Mouse (Mus musculus) small intestine, adult 2 months (tissue): ENCODE results near the gene Gm9918. TPM values are rescaled to one million over a fixed set of nuclear protein-coding genes. Genes with fewer than 3 reads are reported as not detected.

Experiments used
- H3K27ac ChIP-seq: fragments of 200-500 bp; 2 replicates; pipeline ENCODE4 v1.5.1; 2012; ENCODE audit warnings: low read depth, low read length, control low read depth, inconsistent platforms; ENCODE audit not compliant: insufficient read depth
- H3K27me3 ChIP-seq: fragments of 200-500 bp; 2 replicates; pipeline ENCODE4 v1.6.1; 2012; ENCODE audit warnings: mild to moderate bottlenecking, moderate library complexity, low read length, inconsistent platforms; ENCODE audit not compliant: control insufficient read depth, insufficient read depth
- H3K36me3 ChIP-seq: fragments of 200-500 bp; 2 replicates; pipeline ENCODE4 v1.6.1; 2012; ENCODE audit warnings: mild to moderate bottlenecking, low read length, control low read depth, inconsistent platforms; ENCODE audit not compliant: control insufficient read depth, insufficient read depth
- H3K4me1 ChIP-seq: fragments of 200-500 bp; 2 replicates; pipeline ENCODE4 v1.6.1; 2012; ENCODE audit warnings: low read length, inconsistent platforms, mixed read lengths; ENCODE audit not compliant: control insufficient read depth, insufficient read depth, insufficient read length
- H3K4me3 ChIP-seq: fragments of 200-500 bp; 2 replicates; pipeline ENCODE4 v1.5.1; 2012; ENCODE audit warnings: low read depth, mild to moderate bottlenecking, control low read depth, inconsistent platforms, low read length, moderate library complexity
- CTCF ChIP-seq: fragments of 200-500 bp; IDR thresholded peaks from 2 replicates; pipeline ENCODE4 v1.5.1; 2012; ENCODE audit warnings: low read depth, mild to moderate bottlenecking, control low read depth, inconsistent platforms, low read length, moderate library complexity, mixed read lengths; ENCODE audit not compliant: insufficient replicate concordance, insufficient read length; ENCODE audit errors: extremely low read depth
- POLR2A ChIP-seq: fragments of 200-500 bp; IDR thresholded peaks from 2 replicates; pipeline ENCODE4 v1.6.1; 2012; ENCODE audit warnings: low read depth, mild to moderate bottlenecking, control low read depth, inconsistent platforms, low read length, moderate library complexity
- WGBS: fragments of 180-500 bp; shearing (Covaris S2); methylation state at CpG from one replicate; pipeline ENCODE4 v1.1.7; 2018; 5-methylcytosine and 5-hydroxymethylcytosine counted together
- polyA plus RNA-seq: library from polyadenylated mRNA; depleted of rRNA; stranded (reverse); fragments of >200 nt; gene quantifications from 2 replicates; pipeline ENCODE4 v1.2.3, GENCODE M21; 2012

Gm9918 gene
- polyA plus RNA-seq, 1 experiment = not detected

DNA sequence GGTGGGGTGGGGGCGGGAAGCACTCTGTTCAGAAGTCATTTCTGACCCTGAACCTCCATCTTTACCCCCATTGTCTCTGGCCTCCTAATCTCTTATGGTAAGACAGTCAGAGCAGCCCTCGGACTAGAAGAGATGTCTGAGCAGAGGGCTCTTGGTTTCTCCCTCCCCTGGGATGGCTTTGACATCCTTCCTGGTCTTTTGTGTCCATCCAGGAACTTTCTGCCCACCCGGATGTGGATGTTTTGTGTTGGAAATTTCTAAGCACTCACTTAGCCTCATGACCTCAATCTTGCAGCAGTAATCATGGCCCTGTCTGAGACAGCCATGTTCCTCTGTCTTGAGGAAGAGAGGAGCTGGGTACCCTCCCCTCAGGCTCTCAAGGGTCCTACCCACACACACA, 1.1 kb downstream of the Gm9918 start:
- Histone ChIP-seq H3K27me3 (peaks cover 14% of the 10 kb centered on the region; the same call in 1 of the 2 replicates), H3K4me3 (no peak overlapping the region), H3K4me1 (no peaks in the 10 kb centered on the region), H3K36me3 (no peaks in the 10 kb centered on the region), H3K27ac (no peak overlapping the region)
- no peak for TF ChIP-seq CTCF
- TF ChIP-seq POLR2A = no peak
- 50% methylated on average over 3 of the region's 3 CpGs for WGBS

DNA sequence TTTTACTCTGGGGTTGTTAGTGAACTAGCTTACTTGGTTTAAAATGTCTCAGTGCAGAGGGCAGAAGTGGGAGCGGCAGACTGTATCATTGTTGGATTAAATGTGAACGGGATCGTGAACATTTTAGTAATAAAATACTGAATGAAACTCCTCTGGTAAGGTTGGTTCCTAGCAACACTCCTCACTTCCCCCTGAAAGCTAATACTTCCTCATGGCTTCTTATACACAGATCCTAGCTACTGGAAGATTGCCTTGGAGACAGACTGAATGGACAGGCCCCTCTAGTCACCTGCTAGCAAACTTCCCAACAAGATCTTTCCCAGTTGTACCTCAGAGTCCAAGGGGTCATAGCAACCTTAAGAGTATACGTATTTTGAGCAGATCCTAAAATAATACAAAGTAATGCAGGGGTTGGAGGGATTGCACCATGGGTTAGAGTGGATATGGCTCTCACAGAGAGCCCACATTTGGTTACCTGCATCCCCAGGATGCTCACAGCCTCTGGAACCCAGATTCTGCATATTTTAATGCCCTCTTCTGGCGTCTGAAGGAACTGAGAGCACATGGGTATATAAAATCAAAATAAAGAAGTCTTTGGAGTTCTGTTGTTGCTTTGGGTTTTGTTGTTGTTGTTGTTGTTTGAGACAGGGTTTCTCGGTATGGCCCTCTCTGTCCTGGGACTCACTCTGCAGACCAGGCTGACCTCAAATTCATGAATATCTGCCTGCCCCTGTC, 3.8 kb downstream of the Gm9918 start:
- Histone ChIP-seq H3K4me1 (peaks cover 5% of the 10 kb centered on the region; the same call in 1 of the 2 replicates), H3K4me3 (no peak overlapping the region), H3K36me3 (no peaks in the 10 kb centered on the region), H3K27ac (no peak overlapping the region), H3K27me3 (peaks cover 14% of the 10 kb centered on the region; the same call in 1 of the 2 replicates)
- TF ChIP-seq POLR2A = no peak
- TF ChIP-seq CTCF = no peak
- WGBS = 68% methylated on average over 6 of the region's 6 CpGs

DNA sequence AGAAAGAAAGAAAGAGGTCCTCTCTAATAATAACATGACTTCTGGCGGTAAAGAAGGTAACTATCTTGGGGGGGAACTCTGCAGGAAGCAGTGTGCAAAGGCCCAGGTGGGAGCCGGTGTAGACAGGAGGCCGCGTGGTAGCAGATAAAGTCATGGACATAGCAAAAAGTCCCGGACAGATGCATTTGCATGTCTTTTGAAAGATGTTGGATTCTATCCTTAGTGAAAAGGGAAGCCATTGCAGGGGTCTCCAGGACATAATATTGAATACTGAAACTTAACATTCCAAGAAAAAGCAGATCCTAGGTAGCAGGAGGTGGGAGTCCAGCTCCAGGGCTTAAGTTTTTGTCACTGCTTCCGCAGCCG, 8.3 kb downstream of the Gm9918 start:
- 40% methylated on average over 7 of the region's 7 CpGs for WGBS
- H3K4me1 ChIP-seq = peaks cover 14% of the 10 kb centered on the region

DNA sequence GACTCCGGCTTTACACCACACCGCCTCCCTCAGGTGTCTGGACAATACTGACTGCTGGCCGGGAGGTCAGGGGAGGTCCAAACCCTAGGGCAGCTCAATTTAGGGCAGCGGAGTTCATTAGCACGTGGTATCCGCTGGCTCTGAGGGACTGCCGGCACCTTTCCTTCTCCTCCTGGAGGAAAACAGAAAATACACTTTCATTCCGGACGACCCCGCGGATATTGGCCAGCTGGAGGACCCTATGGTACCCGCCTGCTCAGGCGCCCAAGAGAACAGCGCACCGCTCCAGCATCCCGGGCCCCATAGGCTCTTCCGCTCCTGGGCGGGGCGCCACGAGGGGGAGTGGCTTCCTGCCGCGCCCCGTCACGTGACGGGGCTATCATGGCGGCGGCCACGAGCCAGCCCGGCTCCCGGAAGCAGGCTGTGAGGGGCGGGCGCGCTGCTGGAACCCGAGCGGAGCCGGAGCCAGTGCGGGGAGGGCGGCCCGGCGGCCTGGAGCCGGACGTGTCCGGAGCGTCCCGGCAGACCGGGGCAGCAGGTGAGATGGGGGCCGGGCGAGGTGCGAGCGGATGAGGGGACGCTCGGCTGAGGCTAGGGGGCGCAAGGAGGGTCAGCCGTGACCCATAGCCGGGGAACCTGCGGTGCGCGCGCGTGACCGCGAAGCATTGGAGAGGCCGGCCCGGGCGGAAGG, 8.9 kb downstream of the Gm9918 start, which contains the start of gene Mfsd5:
Gene Mfsd5 (plus strand): TSS at position 363 of the 691 bp plus-strand sequence.
- WGBS = under 1% methylated on average over 65 of the region's 65 CpGs
- peaks cover 14% of the 10 kb centered on the region for H3K4me1 ChIP-seq
- no peaks in the 10 kb centered on the region for H3K27me3 ChIP-seq
- H3K4me3 ChIP-seq = peak within 1 kb of the TSS; percentile 96
- TF ChIP-seq POLR2A (peak; percentile 75), CTCF (no peak)
- H3K36me3 ChIP-seq = peaks cover 5% of the 10 kb centered on the region
- H3K27ac ChIP-seq = peak within 1 kb of the TSS; percentile 43

More for the DNA sequence above, 8.3 kb downstream of the Gm9918 start:
- TF ChIP-seq CTCF = no peak
- H3K27ac ChIP-seq = no peak overlapping the region; the same call in 1 of the 2 replicates
- H3K4me3 ChIP-seq = peak overlapping the region; percentile 96
- no peaks in the 10 kb centered on the region for H3K27me3 ChIP-seq
- H3K36me3 ChIP-seq = peaks cover 5% of the 10 kb centered on the region

DNA sequence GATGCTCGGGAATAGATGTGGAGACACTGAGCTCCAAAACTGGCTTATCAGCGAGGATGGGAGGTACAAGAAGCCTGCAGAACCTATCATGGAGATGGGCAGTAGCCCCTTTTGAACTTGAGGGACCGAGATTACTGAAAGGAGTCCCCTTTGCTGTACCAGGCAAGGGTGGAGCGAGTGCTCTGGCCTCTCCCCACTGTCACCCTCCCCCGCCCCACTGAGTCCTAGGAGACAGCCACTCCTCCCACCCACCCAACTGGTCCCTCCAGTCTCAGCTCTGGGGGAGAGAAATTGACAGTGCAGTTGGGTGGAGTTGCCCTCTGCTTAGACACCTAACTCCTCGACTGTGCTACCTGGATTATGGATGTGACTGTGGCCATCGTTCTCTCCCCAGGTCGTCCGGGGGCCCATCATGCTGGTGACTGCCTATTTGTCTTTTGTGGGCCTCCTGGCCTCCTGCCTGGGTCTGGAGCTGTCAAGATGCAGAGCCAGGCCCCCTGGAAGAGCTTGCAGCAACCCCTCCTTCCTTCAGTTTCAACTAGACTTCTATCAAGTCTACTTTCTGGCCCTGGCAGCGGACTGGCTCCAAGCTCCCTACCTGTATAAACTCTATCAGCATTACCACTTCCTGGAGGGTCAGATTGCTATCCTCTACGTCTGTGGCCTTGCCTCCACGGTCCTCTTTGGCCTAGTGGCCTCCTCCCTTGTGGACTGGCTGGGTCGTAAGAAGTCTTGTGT, 9.6 kb downstream of the Gm9918 start:
- peak overlapping the region; percentile 43; the same call in 1 of the 2 replicates for H3K27ac ChIP-seq
- 16% methylated on average over 13 of the region's 13 CpGs for WGBS
- TF ChIP-seq CTCF (no peak), POLR2A (no peak)

DNA sequence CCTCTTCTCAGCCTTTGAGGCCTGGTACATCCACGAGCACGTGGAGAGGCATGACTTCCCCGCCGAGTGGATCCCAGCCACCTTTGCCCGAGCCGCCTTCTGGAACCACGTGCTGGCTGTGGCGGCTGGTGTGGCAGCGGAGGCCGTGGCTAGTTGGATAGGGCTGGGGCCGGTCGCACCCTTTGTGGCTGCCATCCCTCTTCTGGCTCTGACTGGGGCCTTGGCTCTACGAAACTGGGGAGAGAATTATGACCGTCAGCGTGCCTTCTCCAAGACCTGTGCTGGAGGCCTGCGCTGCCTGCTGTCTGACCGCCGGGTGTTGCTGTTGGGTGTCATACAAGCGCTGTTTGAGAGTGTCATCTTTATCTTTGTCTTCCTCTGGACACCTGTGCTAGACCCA, 10.3 kb downstream of the Gm9918 start:
- WGBS = 94% methylated on average over 19 of the region's 19 CpGs
- peaks cover 5% of the 10 kb centered on the region for H3K36me3 ChIP-seq
- 0 out of 2 replicates have a peak overlapping the region, but pooled peaks have one; percentile 96 for H3K4me3 ChIP-seq
- no peak for TF ChIP-seq CTCF
- no peak for TF ChIP-seq POLR2A
- no peak overlapping the region for H3K27ac ChIP-seq
- H3K4me1 ChIP-seq = peaks cover 14% of the 10 kb centered on the region
- no peaks in the 10 kb centered on the region for H3K27me3 ChIP-seq

More for the DNA sequence above, 9.6 kb downstream of the Gm9918 start:
- no peaks in the 10 kb centered on the region for H3K27me3 ChIP-seq
- peaks cover 5% of the 10 kb centered on the region for H3K36me3 ChIP-seq
- peak overlapping the region; percentile 96 for H3K4me3 ChIP-seq
- peaks cover 14% of the 10 kb centered on the region for H3K4me1 ChIP-seq
